Mouse (Mus musculus) cerebellum, adult 9-11 months (tissue): ENCODE measurements at regions not wholly inside any gene's neighbourhood (a gene's known extent, or its start where the extent isn't known, plus 50 kb on each side); places are given as distances from the start of the nearest gene placed in this dataset.
"Not testable (repeated sequence)": the region's sequence is repeated elsewhere in the genome, so short reads cannot be mapped to it uniquely, and the experiment has no call there.

Experiments
- DNase-seq: peaks from one replicate; pipeline ENCODE4 v3.0.0; 2022

GRCm38 (mm10) chr8:42442786-42443185, 698.5 kb downstream of the Triml1 start:
- no peak for DNase-seq

GRCm38 (mm10) chr8:42402632-42403031, 738.7 kb downstream of the Triml1 start:
- DNase-seq, result no peak

- no peak for DNase-seq
These were observed 744.4 kb downstream of the Triml1 start for GRCm38 (mm10) chr8:42396886-42397285.

GRCm38 (mm10) chr8:42388816-42389215, 752.5 kb downstream of the Triml1 start:
- no peak for DNase-seq

- DNase-seq, result no peak
These were observed 793.1 kb downstream of the Triml1 start for GRCm38 (mm10) chr8:42348073-42348603.

GRCm38 (mm10) chr8:42334708-42335107, 806.6 kb downstream of the Triml1 start:
- DNase-seq, result no peak

- DNase-seq, result no peak
These were observed 816.6 kb downstream of the Triml1 start for GRCm38 (mm10) chr8:42324663-42325062.

GRCm38 (mm10) chr8:42322862-42323261, 818.4 kb downstream of the Triml1 start:
- no peak for DNase-seq

- DNase-seq, result no peak
These were observed 830.2 kb downstream of the Triml1 start for GRCm38 (mm10) chr8:42311060-42311459.

GRCm38 (mm10) chr8:42291392-42291791, 849.9 kb downstream of the Triml1 start:
- no peak for DNase-seq

- no peak for DNase-seq
These were observed 859.3 kb downstream of the Triml1 start for GRCm38 (mm10) chr8:42282011-42282410.

- no peak for DNase-seq
These were observed 836.5 kb upstream of the Frg1 start for GRCm38 (mm10) chr8:42253358-42253757.

- DNase-seq, result not testable (repeated sequence)
These were observed 825.4 kb upstream of the Frg1 start for GRCm38 (mm10) chr8:42242321-42242720.

GRCm38 (mm10) chr8:42219857-42220600, 803.2 kb upstream of the Frg1 start:
- DNase-seq, result no peak

GRCm38 (mm10) chr8:42210943-42211342, 794.1 kb upstream of the Frg1 start:
- no peak for DNase-seq

- no peak for DNase-seq
These were observed 793.1 kb upstream of the Frg1 start for GRCm38 (mm10) chr8:42209989-42210388.

- no peak for DNase-seq
These were observed 780.4 kb upstream of the Frg1 start for GRCm38 (mm10) chr8:42197257-42197656.

- no peak for DNase-seq
These were observed 777.2 kb upstream of the Frg1 start for GRCm38 (mm10) chr8:42193902-42194550.

- DNase-seq, result no peak
These were observed 770.2 kb upstream of the Frg1 start for GRCm38 (mm10) chr8:42187083-42187482.

- no peak for DNase-seq
These were observed 766.5 kb upstream of the Frg1 start for GRCm38 (mm10) chr8:42183288-42183878.

- DNase-seq, result no peak
These were observed 745.6 kb upstream of the Frg1 start for GRCm38 (mm10) chr8:42162441-42162840.

- no peak for DNase-seq
These were observed 740.1 kb upstream of the Frg1 start for GRCm38 (mm10) chr8:42157006-42157405.

GRCm38 (mm10) chr8:42156588-42156987, 739.7 kb upstream of the Frg1 start:
- DNase-seq, result no peak

GRCm38 (mm10) chr8:42144685-42145084, 727.8 kb upstream of the Frg1 start:
- DNase-seq, result no peak
